Mouse (Mus musculus) heart, embryonic 14.5 days (tissue): Measurements from ENCODE around the gene Glb1l. TPM values are rescaled to one million over a fixed set of nuclear protein-coding genes. Genes with fewer than 3 reads are reported as not detected.
A peak's percentile ranks its signal among the peaks of the same experiment; 100 is the strongest.
"Not testable (repeated sequence)": the region's sequence is repeated elsewhere in the genome, so short reads cannot be mapped to it uniquely, and the experiment has no call there.

Experiments
- ATAC-seq: fragments of 200-750 bp; cut with Nextera tagmentation; 2 replicates; pipeline ENCODE4 v1.8.0; 2017; ENCODE audit warnings: low read depth, moderate TSS enrichment; ENCODE audit not compliant: insufficient number of reproducible peaks, insufficient read depth, low FRiP score
- H3K27ac ChIP-seq, 2 experiments: fragments of 200-500 bp in 1 of 2; fragments of 300-500 bp in 1 of 2; sonication (generic) in 1 of 2; replicated peaks in 1 of 2; 2 replicates each; pipeline ENCODE4 v1.5.1; 2012 to 2014; ENCODE audit warnings: low read depth in 2 of 2, low read length in 2 of 2, control low read depth in 1 of 2, mild to moderate bottlenecking in 1 of 2, mixed read lengths in 1 of 2; ENCODE audit not compliant: control insufficient read depth in 1 of 2, insufficient read depth in 1 of 2
- H3K27me3 ChIP-seq: fragments of 300-500 bp; sonication (generic); 2 replicates; pipeline ENCODE4 v1.6.1; 2014; ENCODE audit warnings: mild to moderate bottlenecking, low read length, control low read depth; ENCODE audit not compliant: control insufficient read depth, insufficient read depth
- H3K36me3 ChIP-seq: fragments of 300-500 bp; sonication (generic); 2 replicates; pipeline ENCODE4 v1.6.1; 2014; ENCODE audit warnings: mild to moderate bottlenecking, control low read depth, low read length, mixed read lengths; ENCODE audit not compliant: control insufficient read depth, insufficient read depth
- H3K4me1 ChIP-seq, 2 experiments: fragments of 200-500 bp in 1 of 2; fragments of 300-500 bp in 1 of 2; sonication (generic) in 1 of 2; 2 replicates each; pipeline ENCODE4 v1.6.1; 2012 to 2014; ENCODE audit warnings: low read length in 2 of 2, control low read depth in 1 of 2, mixed read lengths in 1 of 2; ENCODE audit not compliant: control insufficient read depth in 2 of 2, insufficient read depth in 2 of 2
- H3K4me2 ChIP-seq: fragments of 300-500 bp; sonication (generic); 2 replicates; pipeline ENCODE4 v1.6.1; 2014; ENCODE audit warnings: mild to moderate bottlenecking, low read length
- H3K4me3 ChIP-seq, 2 experiments: fragments of 200-500 bp in 1 of 2; fragments of 300-500 bp in 1 of 2; sonication (generic) in 1 of 2; 2 replicates each; pipeline ENCODE4 v1.5.1; 2012 to 2014; ENCODE audit warnings: low read length in 2 of 2, mild to moderate bottlenecking in 2 of 2, control low read depth in 1 of 2, low read depth in 1 of 2, moderate library complexity in 1 of 2; ENCODE audit not compliant: control insufficient read depth in 1 of 2, insufficient read depth in 1 of 2
- H3K9ac ChIP-seq: fragments of 300-500 bp; sonication (generic); 2 replicates; pipeline ENCODE4 v1.6.1; 2014; ENCODE audit warnings: mild to moderate bottlenecking, low read length
- H3K9me3 ChIP-seq: fragments of 300-500 bp; sonication (generic); 2 replicates; pipeline ENCODE4 v1.6.1; 2016; ENCODE audit warnings: low read length, control low read depth; ENCODE audit not compliant: control insufficient read depth
- WGBS: fragments of 180-500 bp; shearing (Covaris S2); extraction: QIAGEN DNeasy Blood & Tissue Kit; methylation state at CpG from one replicate; pipeline ENCODE4 v1.1.7; 2014; 5-methylcytosine and 5-hydroxymethylcytosine counted together
- polyA plus RNA-seq: library from polyadenylated mRNA; unstranded; fragments of >200 nt; fragmentation: Nextera tagmentation; extraction: Ambion mirVana; gene quantifications from 2 replicates; pipeline ENCODE4 v1.2.1, GENCODE M21; 2014

Gene Glb1l
- polyA plus RNA-seq, 1 experiment from 2014 or later: 8.4 TPM

GRCm38 (mm10) chr1:75243411-75243810 lies 32.8 kb upstream of the Glb1l start:
- Histone ChIP-seq H3K27me3 (no peaks in the 10 kb centered on the region), H3K4me3 (no peak overlapping the region), H3K4me2 (no peak overlapping the region), H3K4me1 (peaks cover 19 to 25% of the 10 kb centered on the region in 2 experiments), H3K36me3 (peaks cover 57% of the 10 kb centered on the region), H3K9me3 (no peaks in the 10 kb centered on the region), H3K27ac (no peak overlapping the region), H3K9ac (no peak overlapping the region)
- WGBS: 90% methylated on average over 14 of the region's 14 CpGs
- no peak for ATAC-seq

GRCm38 (mm10) chr1:75239591-75239990 lies 29.0 kb upstream of the Glb1l start:
- peaks cover 13 to 23% of the 10 kb centered on the region in 2 experiments for H3K4me1 ChIP-seq
- no peaks in the 10 kb centered on the region for H3K9me3 ChIP-seq
- H3K27ac ChIP-seq: peak overlapping the region in 1 of 2 experiments; percentile 30; a peak in 1 of 4 replicates
- no peak for ATAC-seq
- no peak overlapping the region for H3K4me2 ChIP-seq
- no peak overlapping the region for H3K4me3 ChIP-seq
- no peaks in the 10 kb centered on the region for H3K27me3 ChIP-seq
- WGBS: 61% methylated on average over 10 of the region's 10 CpGs
- no peak overlapping the region for H3K9ac ChIP-seq
- peaks cover 62% of the 10 kb centered on the region for H3K36me3 ChIP-seq

GRCm38 (mm10) chr1:75236117-75237050 lies 25.8 kb upstream of the Glb1l start, which contains the start of gene Dnajb2:
Gene Dnajb2 (plus strand): TSS chr1:75236406.
- peak within 1 kb of the TSS; percentile 93 to 94 for H3K27ac ChIP-seq
- H3K9ac ChIP-seq: peak within 1 kb of the TSS; percentile 89
- WGBS: under 1% methylated on average over 64 of the region's 64 CpGs
- H3K36me3 ChIP-seq: peaks cover 34% of the 10 kb centered on the region
- peak; percentile 86 for ATAC-seq
- H3K4me1 ChIP-seq: peaks cover 13 to 27% of the 10 kb centered on the region in 2 experiments
- H3K9me3 ChIP-seq: no peaks in the 10 kb centered on the region
- H3K4me2 ChIP-seq: peak within 1 kb of the TSS; percentile 88
- H3K4me3 ChIP-seq: peak within 1 kb of the TSS; percentile 66 to 70
- H3K27me3 ChIP-seq: no peaks in the 10 kb centered on the region

GRCm38 (mm10) chr1:75234606-75235005 lies 24.0 kb upstream of the Glb1l start:
- H3K9ac ChIP-seq: peak overlapping the region; percentile 36; the same call in 1 of the 2 replicates
- no peaks in the 10 kb centered on the region for H3K27me3 ChIP-seq
- 0% methylated on average over 8 of the region's 8 CpGs for WGBS
- ATAC-seq: no peak
- H3K9me3 ChIP-seq: no peaks in the 10 kb centered on the region
- peaks cover 13 to 27% of the 10 kb centered on the region in 2 experiments for H3K4me1 ChIP-seq
- peak overlapping the region; percentile 9; the same call in 1 of the 2 replicates for H3K4me2 ChIP-seq
- H3K27ac ChIP-seq: peak overlapping the region in 1 of 2 experiments; percentile 31; a peak in 1 of 4 replicates
- H3K4me3 ChIP-seq: no peak overlapping the region
- peaks cover 16% of the 10 kb centered on the region for H3K36me3 ChIP-seq

GRCm38 (mm10) chr1:75232489-75232888 lies 21.9 kb upstream of the Glb1l start:
- H3K9ac ChIP-seq, H3K36me3 ChIP-seq, H3K4me3 ChIP-seq, H3K4me2 ChIP-seq, H3K27ac ChIP-seq, ATAC-seq, H3K27me3 ChIP-seq, H3K9me3 ChIP-seq: not testable (repeated sequence)
- peaks cover 13 to 23% of the 10 kb centered on the region in 2 experiments for H3K4me1 ChIP-seq
- 58% methylated on average over 4 of the region's 4 CpGs for WGBS

- 59% methylated on average over 5 of the region's 5 CpGs for WGBS
- Histone ChIP-seq H3K4me2 (no peak within 1 kb of the TSS), H3K27ac (no peak within 1 kb of the TSS), H3K27me3 (no peaks in the 10 kb centered on the region), H3K36me3 (no peaks in the 10 kb centered on the region), H3K9ac (no peak within 1 kb of the TSS), H3K4me3 (no peak within 1 kb of the TSS), H3K9me3 (no peaks in the 10 kb centered on the region), H3K4me1 (peaks cover 8 to 20% of the 10 kb centered on the region in 2 experiments)
- ATAC-seq: no peak
These were observed 21.1 kb upstream of the Glb1l start, which contains the start of gene A630095N17Rik for GRCm38 (mm10) chr1:75231664-75232152. Gene A630095N17Rik (minus strand): TSS chr1:75232102.

- no peak overlapping the region for H3K27ac ChIP-seq
- H3K4me3 ChIP-seq: no peak overlapping the region
- no peak overlapping the region for H3K9ac ChIP-seq
- H3K27me3 ChIP-seq: no peaks in the 10 kb centered on the region
- no peak for ATAC-seq
- H3K9me3 ChIP-seq: no peaks in the 10 kb centered on the region
- WGBS: 61% methylated on average over 4 of the region's 4 CpGs
- peaks cover 8 to 20% of the 10 kb centered on the region in 2 experiments for H3K4me1 ChIP-seq
- H3K36me3 ChIP-seq: no peaks in the 10 kb centered on the region
- H3K4me2 ChIP-seq: no peak overlapping the region
These were observed 20.6 kb upstream of the Glb1l start for GRCm38 (mm10) chr1:75231224-75231623.
